Mouse (Mus musculus) lung, postnatal 0 days (tissue): ENCODE data around the gene Olfr544. TPM values are rescaled to one million over a fixed set of nuclear protein-coding genes. Genes with fewer than 3 reads are reported as not detected.
A peak's percentile ranks its signal among the peaks of the same experiment; 100 is the strongest.

Experiments used
- ATAC-seq: fragments of 200-750 bp; cut with Nextera tagmentation; 2 replicates; pipeline ENCODE4 v1.8.0; 2017; ENCODE audit warnings: moderate library complexity
- DNase-seq: peaks from one replicate; pipeline ENCODE4 v3.0.0-alpha.2; 2016; ENCODE audit warnings: low spot score
- H3K27ac ChIP-seq: fragments of 300-500 bp; sonication (generic); 2 replicates; pipeline ENCODE4 v1.5.1; 2014; ENCODE audit warnings: antibody characterized with exemption, mild to moderate bottlenecking, low read length, mixed read lengths
- H3K27me3 ChIP-seq: fragments of 300-500 bp; sonication (generic); replicated peaks from 2 replicates; pipeline ENCODE4 v1.6.1; 2014; ENCODE audit warnings: low read length, mixed read lengths; ENCODE audit not compliant: insufficient read depth
- H3K36me3 ChIP-seq: fragments of 300-500 bp; sonication (generic); 2 replicates; pipeline ENCODE4 v1.6.1; 2014; ENCODE audit warnings: low read length, mixed read lengths; ENCODE audit not compliant: insufficient read depth
- H3K4me1 ChIP-seq: fragments of 300-500 bp; sonication (generic); 2 replicates; pipeline ENCODE4 v1.6.1; 2014; ENCODE audit warnings: antibody characterized with exemption, low read depth, low read length, mixed read lengths; ENCODE audit not compliant: insufficient read depth
- H3K4me2 ChIP-seq: fragments of 300-500 bp; sonication (generic); replicated peaks from 2 replicates; pipeline ENCODE4 v1.6.1; 2014; ENCODE audit warnings: low read depth, mild to moderate bottlenecking, low read length, moderate library complexity, mixed read lengths
- H3K4me3 ChIP-seq: fragments of 300-500 bp; sonication (generic); 2 replicates; pipeline ENCODE4 v1.5.1; 2014; ENCODE audit warnings: low read depth, low read length
- H3K9ac ChIP-seq: fragments of 300-500 bp; sonication (generic); replicated peaks from 2 replicates; pipeline ENCODE4 v1.6.1; 2014; ENCODE audit warnings: low read depth, mild to moderate bottlenecking
- H3K9me3 ChIP-seq: fragments of 300-500 bp; sonication (generic); 2 replicates; pipeline ENCODE4 v1.6.1; 2016; ENCODE audit warnings: low read length, mixed read lengths
- CTCF ChIP-seq: IDR thresholded peaks from 2 replicates; pipeline ENCODE4 v1.5.1; 2016; ENCODE audit warnings: antibody characterized with exemption, mild to moderate bottlenecking
- EP300 ChIP-seq: IDR thresholded peaks from 2 replicates; pipeline ENCODE4 v1.6.1; 2016; ENCODE audit warnings: antibody characterized with exemption, mild to moderate bottlenecking, control low read depth
- WGBS: fragments of 180-500 bp; shearing (Covaris S2); extraction: QIAGEN DNeasy Blood & Tissue Kit; methylation state at CpG from one replicate; pipeline ENCODE4 v1.1.7; 2014; 5-methylcytosine and 5-hydroxymethylcytosine counted together
- polyA plus RNA-seq: library from polyadenylated mRNA; unstranded; fragments of >200 nt; fragmentation: Nextera tagmentation; extraction: Ambion mirVana; gene quantifications from 2 replicates; pipeline ENCODE4 v1.2.1, GENCODE M21; 2015

Olfr544 gene
- polyA plus RNA-seq, 1 experiment from 2014 or later: not detected

- 22% methylated on average over 4 of the region's 4 CpGs for WGBS
- DNase-seq: peak; percentile 15
- no peaks in the 10 kb centered on the region for H3K27me3 ChIP-seq
- H3K4me3 ChIP-seq: no peak overlapping the region
- H3K27ac ChIP-seq: no peak overlapping the region
- ATAC-seq: peak; percentile 20; the same call in 1 of the 2 replicates
- TF ChIP-seq CTCF (no peak), EP300 (no peak)
- H3K36me3 ChIP-seq: no peaks in the 10 kb centered on the region
- no peak overlapping the region for H3K4me2 ChIP-seq
- H3K4me1 ChIP-seq: peaks cover 11% of the 10 kb centered on the region
- no peaks in the 10 kb centered on the region for H3K9me3 ChIP-seq
- no peak overlapping the region for H3K9ac ChIP-seq
These were observed 7.3 kb downstream of the Olfr544 start for GRCm38 (mm10) chr7:102480821-102481220.

DNA sequence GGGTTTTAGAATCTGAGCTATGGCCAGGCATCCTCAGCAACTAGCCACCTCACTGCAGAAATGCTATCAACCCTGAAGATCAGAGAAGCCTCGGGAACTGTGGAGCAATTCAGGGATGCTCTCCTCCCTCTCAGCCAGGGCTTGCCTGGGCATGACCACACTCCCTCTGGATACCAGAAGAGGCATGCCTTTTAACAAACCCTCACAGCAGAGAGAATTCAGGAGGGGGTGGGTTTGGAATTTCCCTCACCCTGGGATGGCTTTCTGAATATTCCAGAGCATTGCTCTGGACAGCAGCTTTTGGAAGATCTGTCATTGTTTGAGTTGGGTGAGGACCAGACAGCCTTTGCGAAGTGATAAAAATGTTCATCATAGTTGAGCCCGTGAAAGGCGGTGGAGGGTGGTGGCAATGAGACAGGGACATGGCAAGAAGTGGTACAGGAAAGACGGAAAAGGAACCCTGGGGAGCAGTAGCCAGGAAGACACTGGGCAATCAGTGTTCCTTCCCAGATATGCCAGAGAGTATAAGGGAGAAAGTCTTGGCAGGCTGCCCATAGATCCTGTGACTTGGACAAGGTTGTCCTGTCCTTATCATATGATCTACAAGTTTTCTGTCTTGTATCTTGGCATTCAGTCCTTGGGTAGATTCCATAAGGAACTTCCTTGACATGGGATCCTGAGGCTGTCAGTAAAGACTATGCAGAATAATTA, 8.6 kb downstream of the Olfr544 start:
- Histone ChIP-seq H3K4me1 (peaks cover 11% of the 10 kb centered on the region), H3K27ac (no peak overlapping the region), H3K4me3 (no peak overlapping the region), H3K36me3 (no peaks in the 10 kb centered on the region), H3K9ac (no peak overlapping the region), H3K4me2 (no peak overlapping the region), H3K27me3 (no peaks in the 10 kb centered on the region), H3K9me3 (no peaks in the 10 kb centered on the region)
- WGBS: 33% methylated on average over 5 of the region's 5 CpGs
- ATAC-seq (peak; percentile 16; the same call in 1 of the 2 replicates), DNase-seq (peak; percentile 23)
- TF ChIP-seq CTCF (no peak), EP300 (no peak)

DNA sequence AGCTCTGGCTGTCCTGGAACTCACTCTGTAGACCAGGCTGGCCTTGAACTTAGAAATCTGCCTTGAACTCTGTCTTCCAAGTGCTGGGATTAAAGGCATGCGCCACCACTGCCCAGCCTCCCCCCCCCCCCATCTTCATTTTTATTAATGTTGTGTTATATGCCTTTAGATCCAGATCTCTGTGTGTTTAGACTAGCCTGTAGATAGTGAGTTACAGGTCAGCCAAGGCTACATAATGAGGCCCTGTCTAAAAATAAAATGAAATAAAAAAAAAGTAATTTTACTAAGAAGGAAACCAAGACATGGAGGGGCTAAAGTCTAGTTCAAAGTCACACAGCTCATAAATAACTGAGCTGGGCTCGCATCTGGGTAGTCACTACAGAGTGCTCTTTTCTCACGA, 9.2 kb downstream of the Olfr544 start:
- Histone ChIP-seq H3K4me1 (peaks cover 11% of the 10 kb centered on the region), H3K9me3 (no peaks in the 10 kb centered on the region), H3K4me3 (no peak overlapping the region), H3K4me2 (no peak overlapping the region), H3K27me3 (no peaks in the 10 kb centered on the region), H3K27ac (no peak overlapping the region), H3K9ac (no peak overlapping the region), H3K36me3 (no peaks in the 10 kb centered on the region)
- TF ChIP-seq EP300 (no peak), CTCF (no peak)
- WGBS: 53% methylated on average over 3 of the region's 3 CpGs
- DNase-seq (no peak), ATAC-seq (no peak)

DNA sequence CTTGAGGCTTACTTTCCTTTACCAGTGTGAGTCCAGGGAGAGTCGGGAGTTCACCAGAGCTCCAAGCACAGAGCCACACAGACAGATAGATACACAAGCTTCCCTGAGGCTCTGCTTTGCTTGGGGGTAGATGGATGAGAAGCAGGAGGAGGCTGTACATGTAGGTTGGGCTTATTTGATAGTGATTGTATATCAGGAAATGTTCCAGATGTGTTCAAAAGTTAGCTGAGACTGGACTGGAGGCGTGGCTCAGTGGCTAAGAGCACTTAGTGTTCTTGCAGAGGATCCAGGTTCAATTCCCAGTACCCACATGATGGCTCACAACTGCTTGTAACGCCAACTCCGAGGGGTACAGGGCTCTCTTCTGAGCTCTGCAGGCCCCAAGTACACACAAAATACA, 9.7 kb downstream of the Olfr544 start:
- no peaks in the 10 kb centered on the region for H3K27me3 ChIP-seq
- no peak for TF ChIP-seq EP300
- TF ChIP-seq CTCF: no peak
- H3K4me1 ChIP-seq: peaks cover 11% of the 10 kb centered on the region
- DNase-seq (no peak), ATAC-seq (no peak)
- no peaks in the 10 kb centered on the region for H3K36me3 ChIP-seq
- no peak overlapping the region for H3K4me3 ChIP-seq
- H3K27ac ChIP-seq: no peak overlapping the region
- H3K4me2 ChIP-seq: no peak overlapping the region
- H3K9me3 ChIP-seq: no peaks in the 10 kb centered on the region
- 80% methylated on average over 4 of the region's 4 CpGs for WGBS
- no peak overlapping the region for H3K9ac ChIP-seq

- WGBS: 84% methylated on average over 11 of the region's 11 CpGs
- no peaks in the 10 kb centered on the region for H3K36me3 ChIP-seq
These were observed 10.7 kb downstream of the Olfr544 start for GRCm38 (mm10) chr7:102477377-102477776.

DNA sequence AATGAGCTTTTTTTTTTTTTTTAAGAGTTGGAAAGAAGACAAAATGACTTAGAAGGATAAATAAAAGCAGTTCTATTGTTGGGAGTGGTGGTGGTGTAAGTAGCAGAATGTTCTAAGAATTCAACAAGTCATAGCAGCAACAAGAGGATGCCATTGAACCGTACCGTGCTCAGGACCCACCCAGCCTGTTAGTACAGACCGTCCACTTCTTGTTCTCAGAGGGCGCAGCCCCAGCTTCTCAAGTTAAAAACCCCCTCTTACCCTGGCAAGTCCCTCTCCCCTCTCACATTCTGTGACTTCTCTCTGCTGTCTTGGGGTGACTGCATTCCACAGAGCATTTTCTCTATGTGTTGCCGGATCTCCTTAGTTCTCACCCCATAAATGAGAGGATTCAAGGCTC, 11.5 kb downstream of the Olfr544 start:
- Histone ChIP-seq H3K9me3 (no peaks in the 10 kb centered on the region), H3K4me1 (peaks cover 11% of the 10 kb centered on the region), H3K4me3 (no peak overlapping the region), H3K27me3 (no peaks in the 10 kb centered on the region), H3K36me3 (no peaks in the 10 kb centered on the region), H3K4me2 (no peak overlapping the region), H3K27ac (no peak overlapping the region), H3K9ac (no peak overlapping the region)
- peak; percentile 53; the same call in 1 of the 2 replicates for ATAC-seq
- 81% methylated on average over 5 of the region's 5 CpGs for WGBS
- DNase-seq: no peak
- no peak for TF ChIP-seq CTCF
- peak; percentile 64 for TF ChIP-seq EP300

More at GRCm38 (mm10) chr7:102477377-102477776, 10.7 kb downstream of the Olfr544 start:
- Histone ChIP-seq H3K4me3 (no peak overlapping the region), H3K4me1 (peaks cover 11% of the 10 kb centered on the region), H3K4me2 (no peak overlapping the region), H3K9me3 (no peaks in the 10 kb centered on the region), H3K9ac (no peak overlapping the region), H3K27ac (no peak overlapping the region), H3K27me3 (no peaks in the 10 kb centered on the region)
- ATAC-seq (no peak), DNase-seq (no peak)
- TF ChIP-seq EP300 (no peak), CTCF (no peak)
